Mouse (Mus musculus) embryonic fibroblast, embryonic 13.5 days (primary cell): ENCODE measurements around the gene Zmiz1. TPM values are rescaled to one million over a fixed set of nuclear protein-coding genes. Genes with fewer than 3 reads are reported as not detected.
A peak's percentile ranks its signal among the peaks of the same experiment; 100 is the strongest.

Source experiments
- H3K27ac ChIP-seq: 2 replicates; pipeline ENCODE4 v1.5.1; 2012; ENCODE audit warnings: low read length, control low read depth, inconsistent platforms; ENCODE audit not compliant: insufficient read depth
- H3K4me1 ChIP-seq: 2 replicates; pipeline ENCODE4 v1.6.1; 2011; ENCODE audit warnings: low read length; ENCODE audit not compliant: control insufficient read depth, insufficient read depth
- H3K4me3 ChIP-seq: 2 replicates; pipeline ENCODE4 v1.5.1; 2011; ENCODE audit warnings: mild to moderate bottlenecking, control low read depth, low read length; ENCODE audit not compliant: insufficient read depth
- CTCF ChIP-seq: IDR thresholded peaks from 2 replicates; pipeline ENCODE4 v1.5.1; 2011; ENCODE audit warnings: mild to moderate bottlenecking, control low read depth, low read length, moderate library complexity, borderline replicate concordance; ENCODE audit not compliant: insufficient read depth
- POLR2A ChIP-seq: IDR thresholded peaks from 2 replicates; pipeline ENCODE4 v1.6.1; 2011; ENCODE audit warnings: low read depth, mild to moderate bottlenecking, control low read depth, low read length, moderate library complexity
- polyA plus RNA-seq: library from polyadenylated mRNA; stranded (reverse); fragments of >200 nt; gene quantifications from 2 replicates; pipeline ENCODE4 v1.2.4, GENCODE M21; 2011; ENCODE audit warnings: low read depth; ENCODE audit not compliant: missing spikeins, insufficient read length

The Zmiz1 gene
- polyA plus RNA-seq, 1 experiment: 61.9 TPM

DNA sequence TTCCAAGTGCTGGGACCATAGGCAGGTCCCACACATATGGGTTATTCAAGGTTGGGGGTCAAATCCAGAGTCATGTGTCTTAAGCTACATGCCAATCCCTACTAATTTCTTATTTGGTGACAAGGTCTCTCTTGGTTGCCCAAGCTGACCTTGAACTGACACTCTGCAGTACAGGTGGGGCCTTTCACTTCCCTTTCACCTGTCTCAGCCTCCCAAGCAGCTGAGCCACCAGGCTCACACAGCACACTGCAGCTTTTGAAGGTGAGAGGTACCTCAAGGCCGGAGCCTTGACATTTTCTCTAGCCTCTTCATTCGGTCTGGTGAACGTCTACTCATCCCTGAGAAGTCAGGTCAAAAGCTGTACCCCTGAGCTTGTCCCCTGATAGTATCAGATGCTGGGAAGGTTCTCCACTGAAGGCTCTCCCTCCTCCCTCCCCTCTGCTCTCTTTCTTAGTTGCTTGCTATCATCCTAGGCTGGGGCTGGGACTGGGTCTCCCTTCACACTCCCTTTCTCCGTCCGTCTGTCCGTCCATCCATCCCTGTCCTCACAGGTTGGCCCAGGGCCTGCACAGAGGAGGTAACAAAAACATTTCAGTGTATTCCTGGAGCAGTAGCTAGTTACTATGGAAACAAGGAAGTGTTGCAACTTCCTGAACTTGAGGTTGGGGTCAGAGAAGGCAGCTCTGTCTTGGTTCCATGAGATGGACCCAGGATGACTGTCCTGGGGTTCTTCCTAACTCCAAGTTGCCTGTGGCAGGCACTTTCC lies 13.3 kb downstream of the Zmiz1 start:
- Histone ChIP-seq H3K27ac (peak overlapping the region; percentile 79; the same call in 1 of the 2 replicates), H3K4me1 (peaks cover 47% of the 10 kb centered on the region)

DNA sequence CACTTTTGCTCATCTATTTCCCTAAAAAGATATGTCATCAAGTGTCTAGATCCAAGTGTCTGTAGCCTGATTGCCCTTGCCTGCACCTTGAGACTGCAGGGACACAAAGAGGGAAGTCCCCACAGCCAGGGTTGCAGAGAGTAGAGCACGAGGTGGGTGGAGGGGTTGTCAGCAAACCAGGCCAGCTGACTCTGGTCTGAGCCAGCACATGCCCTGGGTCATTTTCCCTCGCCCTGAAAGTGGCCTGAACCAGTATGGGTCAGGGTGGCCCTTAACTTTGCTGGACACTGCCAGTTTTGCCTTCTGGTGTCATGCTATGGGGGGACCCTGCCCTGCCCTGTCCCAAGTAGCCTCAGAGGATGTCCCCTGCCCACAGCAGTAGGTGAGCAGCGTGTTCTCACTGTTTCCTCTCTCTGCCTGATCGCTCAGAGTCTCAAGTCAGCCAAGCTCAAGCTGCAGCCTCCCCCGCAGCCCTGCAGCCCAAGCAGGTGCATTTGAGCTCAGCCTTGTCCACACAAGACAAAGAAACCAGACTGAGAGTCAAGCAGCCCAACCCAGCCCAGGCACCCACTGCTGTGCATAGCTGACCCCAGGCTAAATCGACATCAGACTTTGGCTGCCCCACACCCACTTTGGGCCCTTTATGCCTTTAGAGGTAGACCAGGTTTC lies 14.1 kb downstream of the Zmiz1 start:
- Histone ChIP-seq H3K4me3 (no peak overlapping the region), H3K4me1 (peaks cover 44% of the 10 kb centered on the region)
- TF ChIP-seq CTCF (no peak), POLR2A (no peak)

More for the DNA sequence above, 13.3 kb downstream of the Zmiz1 start:
- TF ChIP-seq POLR2A (no peak), CTCF (no peak)
- H3K4me3 ChIP-seq: no peak overlapping the region

DNA sequence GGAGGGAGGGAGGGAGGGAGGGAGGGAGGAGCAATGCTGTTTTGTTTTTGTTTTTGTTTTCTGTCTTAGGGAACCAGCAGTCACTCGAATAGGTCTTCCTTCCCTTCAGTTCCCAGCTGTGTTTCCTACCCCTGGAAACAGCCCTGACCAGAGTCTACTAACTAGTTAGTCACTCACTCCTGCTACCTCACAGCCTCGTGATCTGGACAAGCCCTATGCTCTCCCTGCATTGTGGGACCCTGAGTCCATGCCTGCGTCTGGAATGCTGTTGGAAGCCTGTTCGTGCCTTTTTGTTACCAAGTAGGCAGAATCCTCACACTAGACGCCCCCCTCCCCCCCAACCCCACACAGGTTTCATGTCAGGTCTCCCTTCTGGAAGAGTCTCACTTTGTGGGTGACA lies 15.0 kb downstream of the Zmiz1 start:
- no peak for TF ChIP-seq POLR2A
- no peak for TF ChIP-seq CTCF
- H3K27ac ChIP-seq: peak overlapping the region; percentile 79

More for the DNA sequence above, 14.1 kb downstream of the Zmiz1 start:
- H3K27ac ChIP-seq: peak overlapping the region; percentile 79; the same call in 1 of the 2 replicates

DNA sequence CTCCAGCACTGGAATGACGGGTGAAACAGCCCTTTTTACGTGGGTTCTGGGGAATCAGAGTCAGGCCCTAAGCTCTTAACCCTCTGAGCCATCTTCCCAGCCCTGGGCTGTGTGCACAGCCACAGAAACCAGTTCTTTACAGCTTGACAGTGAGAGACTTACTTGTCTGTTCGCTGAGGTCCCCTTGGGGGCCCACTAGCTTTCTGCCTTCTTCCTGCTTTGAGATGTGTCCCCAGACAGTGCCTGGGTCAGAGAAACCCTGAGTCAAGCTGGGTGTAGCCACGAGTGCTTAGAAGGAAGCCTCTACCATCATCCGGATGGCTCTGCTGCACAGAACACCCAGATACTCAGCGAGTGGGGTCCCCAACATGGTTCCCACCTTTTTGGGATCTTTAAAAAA lies 15.7 kb downstream of the Zmiz1 start:
- Histone ChIP-seq H3K4me1 (peaks cover 38% of the 10 kb centered on the region), H3K4me3 (no peak overlapping the region), H3K27ac (peak overlapping the region; percentile 79)
- no peak for TF ChIP-seq CTCF
- TF ChIP-seq POLR2A: no peak

More for the DNA sequence above, 15.0 kb downstream of the Zmiz1 start:
- Histone ChIP-seq H3K4me3 (no peak overlapping the region), H3K4me1 (peaks cover 38% of the 10 kb centered on the region)

DNA sequence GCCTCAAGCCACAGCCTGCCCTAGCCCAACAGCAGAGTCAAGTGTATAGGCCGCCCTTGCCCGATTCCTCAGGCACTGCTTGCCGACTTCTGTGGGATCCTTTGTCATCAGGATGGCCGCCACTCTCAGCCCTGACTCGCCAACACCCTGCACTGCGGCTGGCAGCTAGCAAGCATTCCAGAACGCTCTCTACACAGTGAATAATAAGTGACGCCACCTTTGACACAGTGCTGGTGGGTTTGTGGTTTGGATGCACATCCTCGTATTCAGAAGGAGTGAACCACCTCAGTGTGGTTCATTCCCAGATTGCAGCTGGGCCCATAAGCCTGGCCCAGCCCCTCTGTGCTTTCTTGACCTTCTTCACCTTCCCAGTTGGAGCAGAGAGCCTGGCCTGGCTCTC lies 17.1 kb downstream of the Zmiz1 start:
- TF ChIP-seq CTCF: no peak
- TF ChIP-seq POLR2A: no peak
- peaks cover 43% of the 10 kb centered on the region for H3K4me1 ChIP-seq
- H3K27ac ChIP-seq: peak overlapping the region; percentile 80
- H3K4me3 ChIP-seq: no peak overlapping the region

DNA sequence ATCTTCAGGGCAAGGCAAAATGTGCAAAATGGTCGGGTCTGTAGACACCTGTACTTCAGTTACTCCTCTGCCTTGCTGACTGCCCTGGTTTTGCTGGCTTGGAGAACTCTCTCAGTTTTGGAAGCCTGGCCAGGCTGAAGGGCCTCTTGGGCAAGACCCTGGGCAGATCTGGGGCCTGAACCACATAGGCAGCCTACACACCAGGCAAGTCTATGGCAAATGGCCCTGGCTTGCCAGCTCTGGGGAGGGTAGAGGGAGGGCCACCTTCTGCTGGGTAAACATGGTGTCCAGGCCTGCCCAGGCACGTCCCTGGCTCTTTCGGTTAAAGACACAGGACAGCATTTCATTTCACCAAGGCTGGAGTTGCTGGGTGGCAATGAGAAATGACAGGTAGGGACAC lies 17.5 kb downstream of the Zmiz1 start:
- H3K4me3 ChIP-seq: no peak overlapping the region
- TF ChIP-seq POLR2A (no peak), CTCF (no peak)
- H3K4me1 ChIP-seq: peaks cover 43% of the 10 kb centered on the region
- H3K27ac ChIP-seq: peak overlapping the region; percentile 80

DNA sequence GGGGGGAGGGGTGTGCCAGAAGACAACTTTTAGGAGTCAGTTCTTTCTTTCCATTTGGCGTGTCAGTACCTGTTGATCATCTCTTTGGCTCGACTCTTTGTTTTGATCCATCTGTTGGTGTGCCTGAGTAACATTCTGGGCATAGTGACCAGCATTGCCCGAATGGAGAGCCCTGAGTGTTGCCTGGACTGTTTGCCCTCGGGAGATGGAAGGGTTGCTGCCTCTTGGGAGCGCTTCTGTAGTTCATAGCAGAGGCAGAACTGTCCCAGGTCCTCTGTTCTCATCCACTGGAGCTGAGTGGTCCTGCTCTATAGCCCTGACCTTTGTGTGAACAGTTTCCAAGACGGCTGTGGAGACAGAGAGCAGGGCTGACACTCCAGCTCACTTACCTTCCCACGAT lies 18.3 kb downstream of the Zmiz1 start:
- no peak overlapping the region for H3K4me3 ChIP-seq
- H3K4me1 ChIP-seq: peaks cover 39% of the 10 kb centered on the region
- peak overlapping the region; percentile 80; the same call in 1 of the 2 replicates for H3K27ac ChIP-seq
- TF ChIP-seq POLR2A (no peak), CTCF (no peak)

DNA sequence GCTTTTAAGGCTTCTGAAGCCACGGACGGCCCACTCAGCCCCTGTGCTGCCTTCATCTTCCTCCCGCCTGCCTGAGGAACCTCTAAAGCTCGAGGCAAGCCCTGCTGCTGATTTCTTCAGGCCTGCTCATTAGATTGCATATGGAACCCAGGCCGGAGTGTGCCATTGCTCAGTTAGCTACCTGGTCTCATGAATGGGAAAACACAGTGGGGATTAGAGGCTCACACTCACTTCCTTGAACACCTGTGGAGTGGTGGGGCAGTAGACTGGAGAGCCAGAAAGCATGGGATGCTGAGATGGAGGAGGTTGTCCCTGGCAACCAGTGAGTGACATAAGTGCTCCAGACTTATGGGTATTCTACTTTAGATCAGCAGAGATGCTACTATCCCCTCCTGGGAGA lies 19.3 kb downstream of the Zmiz1 start:
- H3K4me3 ChIP-seq: no peak overlapping the region
- peaks cover 31% of the 10 kb centered on the region for H3K4me1 ChIP-seq
- TF ChIP-seq POLR2A (no peak), CTCF (no peak)
- no peak overlapping the region for H3K27ac ChIP-seq

DNA sequence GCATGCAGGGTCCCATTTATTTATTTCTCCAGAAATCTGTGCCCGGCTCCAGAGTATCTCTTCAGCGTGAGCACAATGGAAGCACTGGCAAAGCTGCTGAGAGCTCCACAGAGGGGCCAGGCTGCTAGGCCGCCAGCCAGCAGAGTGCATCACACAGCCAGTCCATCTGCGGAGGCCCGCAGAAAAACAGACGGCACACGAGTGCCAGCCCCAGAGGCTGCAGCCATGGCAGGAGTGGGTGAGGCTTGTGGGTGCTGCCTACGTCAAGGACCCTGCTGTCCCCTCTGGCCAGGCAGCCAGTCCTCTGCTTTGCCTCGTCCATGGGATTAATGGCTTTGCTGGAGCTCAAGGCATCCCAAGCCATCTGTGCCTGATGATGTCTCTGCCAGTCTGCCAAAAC lies 19.8 kb downstream of the Zmiz1 start:
- TF ChIP-seq POLR2A: no peak
- no peak for TF ChIP-seq CTCF
- Histone ChIP-seq H3K4me1 (peaks cover 33% of the 10 kb centered on the region), H3K27ac (no peak overlapping the region), H3K4me3 (no peak overlapping the region)

DNA sequence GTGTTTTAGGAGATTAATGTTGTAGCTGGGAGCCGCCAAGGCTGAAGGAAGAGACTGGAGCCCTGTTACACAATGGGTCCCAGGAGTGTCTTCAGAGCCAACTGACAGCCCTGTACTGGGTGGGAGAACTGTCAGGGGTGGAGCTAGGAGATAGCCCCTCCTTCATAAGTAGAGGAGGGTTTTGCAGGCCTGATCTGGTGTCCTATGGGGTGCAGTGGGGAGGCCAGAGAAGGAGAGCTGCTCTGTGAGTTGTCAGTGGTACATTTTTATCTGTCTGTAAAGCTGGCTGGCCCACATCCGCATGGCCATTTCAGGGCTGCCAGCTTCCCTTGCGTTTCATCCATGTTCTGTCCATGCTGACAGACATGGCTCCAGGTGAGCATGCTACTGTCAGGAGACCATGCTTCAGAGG lies 20.9 kb downstream of the Zmiz1 start:
- H3K4me3 ChIP-seq: no peak overlapping the region
- no peak overlapping the region for H3K27ac ChIP-seq
- peaks cover 31% of the 10 kb centered on the region for H3K4me1 ChIP-seq
- TF ChIP-seq POLR2A: no peak
- TF ChIP-seq CTCF: no peak
